Mouse (Mus musculus) adrenal gland, postnatal 25 days (tissue): Measurements from ENCODE around the gene Chrne. TPM values are rescaled to one million over a fixed set of nuclear protein-coding genes. Genes with fewer than 3 reads are reported as not detected.
A peak's percentile ranks its signal among the peaks of the same experiment; 100 is the strongest.

Experiments
- DNase-seq: peaks from one replicate; pipeline ENCODE4 v3.0.0; 2021; ENCODE audit warnings: mixed read lengths
- total RNA-seq: library from RNA; stranded (reverse); gene quantifications from 2 replicates; pipeline ENCODE4 v1.2.3, GENCODE M21; 2021

The Chrne gene
- total RNA-seq, 1 experiment from 2014 or later: not detected

GRCm38 (mm10) chr11:70652029-70652883 lies 33.2 kb upstream of the Chrne start:
- no peak for DNase-seq

GRCm38 (mm10) chr11:70651391-70651790 lies 32.4 kb upstream of the Chrne start:
- DNase-seq: peak; percentile 57

GRCm38 (mm10) chr11:70650322-70651175 lies 31.5 kb upstream of the Chrne start:
- no peak for DNase-seq

DNA sequence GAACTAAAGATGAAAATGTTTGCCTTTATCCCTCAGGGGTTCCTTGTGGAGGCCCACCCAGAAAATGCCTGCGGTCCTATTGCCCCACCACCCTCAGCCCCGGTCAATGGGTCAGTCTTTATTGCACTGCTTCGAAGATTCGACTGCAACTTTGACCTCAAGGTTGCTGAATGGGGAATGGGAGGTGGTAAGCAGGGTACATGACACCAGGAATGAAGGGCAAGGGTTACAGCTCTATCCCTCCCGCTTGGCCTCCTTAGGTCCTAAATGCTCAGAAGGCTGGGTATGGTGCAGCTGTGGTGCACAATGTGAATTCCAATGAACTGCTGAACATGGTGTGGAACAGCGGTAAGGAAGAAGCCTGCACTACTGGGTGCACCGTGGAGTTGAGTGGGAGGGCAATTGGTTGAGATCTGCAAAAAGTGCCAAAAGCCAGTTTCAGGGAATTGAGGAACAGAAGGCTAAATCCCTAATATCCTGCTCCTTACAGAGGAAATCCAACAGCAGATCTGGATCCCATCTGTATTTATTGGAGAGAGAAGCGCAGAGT lies 30.2 kb upstream of the Chrne start:
- DNase-seq: no peak

DNA sequence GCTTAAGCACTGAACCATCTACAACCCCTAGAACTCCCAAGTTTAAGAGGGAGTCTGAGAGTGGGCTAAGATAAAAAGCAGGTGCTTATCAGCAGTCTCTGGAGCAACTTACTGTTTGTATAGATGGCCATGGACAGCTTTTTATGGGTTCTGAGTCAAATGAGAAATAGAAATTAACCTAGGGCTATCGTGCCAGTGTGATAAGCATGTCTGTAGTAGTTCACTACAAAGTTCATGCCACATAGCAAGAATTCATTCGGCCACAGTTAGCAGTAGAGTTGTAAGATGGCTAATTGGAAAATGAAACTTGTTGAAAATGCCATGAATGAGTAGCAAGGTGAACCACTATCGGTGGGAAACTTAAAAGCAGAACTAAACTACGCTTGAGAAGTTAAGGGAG lies 29.5 kb upstream of the Chrne start:
- no peak for DNase-seq

DNA sequence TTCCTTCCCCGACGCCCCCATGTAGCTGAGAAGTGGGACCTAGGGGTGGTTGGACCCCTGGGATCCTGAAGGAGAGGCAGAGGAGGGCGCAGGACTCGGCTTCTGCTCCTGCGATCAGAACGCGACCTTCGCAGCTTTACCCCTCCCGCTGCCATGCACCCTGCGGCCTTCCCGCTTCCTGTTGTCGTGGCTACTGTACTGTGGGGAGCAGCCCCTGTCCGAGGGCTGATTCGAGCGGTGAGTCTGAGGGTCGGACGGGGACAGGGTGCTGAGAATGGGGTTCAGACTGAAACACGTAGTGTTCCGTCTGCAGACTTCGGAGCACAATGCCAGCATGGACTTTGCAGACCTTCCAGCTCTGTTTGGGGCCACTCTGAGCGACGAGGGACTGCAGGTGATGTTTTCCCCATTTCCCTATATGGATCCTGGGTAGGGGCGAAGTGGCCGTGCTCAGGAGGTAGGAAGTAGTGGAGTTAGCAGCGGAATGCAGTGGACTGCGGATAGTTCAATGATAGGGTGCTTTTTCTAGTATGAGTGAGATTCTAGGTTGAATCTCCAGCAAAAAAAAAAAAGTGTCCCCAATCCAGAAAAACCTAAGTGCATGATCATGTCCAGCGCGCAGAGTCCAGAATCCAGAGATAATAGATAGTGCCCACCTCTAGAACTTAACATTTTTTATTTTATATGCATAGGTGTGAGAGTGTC lies 28.9 kb upstream of the Chrne start:
- DNase-seq: no peak

GRCm38 (mm10) chr11:70646691-70647650 lies 28.0 kb upstream of the Chrne start, which contains the start of the genes Rnf167 and Slc25a11:
Rnf167 (plus strand) TSS chr11:70647235.
Slc25a11 (minus strand) TSS chr11:70647479.
- DNase-seq: peak; percentile 93

DNA sequence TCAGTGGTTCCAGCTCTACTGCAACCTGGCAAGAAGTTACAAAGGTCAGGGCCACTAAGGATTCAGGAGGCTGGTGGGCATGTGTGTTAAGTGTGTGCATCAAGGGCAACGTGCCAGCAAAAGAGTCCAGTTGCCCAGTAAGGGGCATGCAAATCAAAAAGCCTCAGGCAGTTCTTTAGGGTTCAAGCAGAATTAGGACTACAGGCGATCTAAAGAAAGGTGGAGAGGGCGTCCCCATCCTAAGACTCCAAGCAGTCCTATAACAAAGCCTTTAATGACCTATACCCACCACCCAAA lies 27.2 kb upstream of the Chrne start:
- no peak for DNase-seq

DNA sequence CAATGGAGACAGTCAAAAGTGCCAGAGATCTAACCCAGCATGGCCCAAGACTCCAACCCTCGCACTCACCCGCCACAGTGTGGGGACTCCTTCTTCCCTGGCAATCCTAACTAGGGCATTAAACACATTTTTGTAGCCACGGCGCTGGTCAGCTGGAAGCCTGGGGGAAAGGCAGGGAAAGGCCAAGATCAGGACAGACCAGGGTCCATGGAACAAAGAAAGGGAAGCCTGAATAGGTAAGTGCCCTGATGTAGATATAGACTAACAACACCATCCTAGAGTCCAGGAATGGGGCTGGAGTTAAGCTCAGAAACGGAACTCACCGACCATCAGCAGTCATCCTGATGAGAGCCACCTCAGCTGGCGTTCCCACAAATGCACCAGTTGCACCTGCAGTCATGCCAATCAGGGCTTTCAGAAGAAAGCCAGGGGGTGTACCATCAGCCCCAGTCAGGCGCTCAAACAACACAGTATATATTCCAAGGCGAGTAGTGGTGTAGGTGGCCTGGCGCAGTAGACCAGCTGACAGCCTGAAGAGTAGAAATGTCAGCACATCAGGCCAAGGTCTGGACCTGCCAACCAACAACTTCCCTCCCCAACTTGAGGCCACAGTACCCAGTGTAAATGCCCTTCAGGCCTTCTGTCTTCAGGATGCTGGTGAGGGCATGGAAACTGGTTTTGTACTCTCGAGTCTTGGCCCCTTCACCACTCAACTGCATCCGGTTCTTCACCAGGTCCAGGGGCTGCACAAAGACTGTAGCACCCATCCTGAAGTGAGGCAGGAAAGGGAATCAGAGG lies 26.6 kb upstream of the Chrne start:
- no peak for DNase-seq

DNA sequence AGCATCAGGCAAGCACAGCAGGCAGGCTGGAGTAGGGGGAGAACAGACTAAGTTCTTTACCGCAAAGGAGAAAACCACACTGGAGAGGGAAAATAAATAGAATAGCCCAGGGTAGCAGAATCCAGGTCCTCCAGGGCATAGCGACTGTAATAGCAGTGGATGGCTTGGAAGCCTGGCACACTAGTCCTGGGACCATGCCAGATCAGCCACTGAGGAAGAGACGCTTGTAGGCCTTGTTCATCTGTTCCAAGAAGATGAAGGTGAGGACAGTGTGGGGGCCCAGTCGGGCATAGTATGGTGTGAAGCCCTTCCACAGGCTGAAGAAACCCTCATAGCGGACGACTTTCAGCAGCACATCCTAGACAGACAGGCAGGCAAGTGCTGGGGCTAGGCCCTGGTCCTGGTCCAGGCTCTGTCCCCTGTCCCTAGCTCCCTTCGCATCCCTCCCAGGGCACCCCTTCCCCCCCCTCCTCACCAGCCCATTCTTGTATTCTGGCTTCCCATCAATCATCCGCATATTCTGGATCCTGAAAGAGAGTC lies 25.6 kb upstream of the Chrne start:
- no peak for DNase-seq

GRCm38 (mm10) chr11:70643051-70643450 lies 24.0 kb upstream of the Chrne start:
- no peak for DNase-seq

DNA sequence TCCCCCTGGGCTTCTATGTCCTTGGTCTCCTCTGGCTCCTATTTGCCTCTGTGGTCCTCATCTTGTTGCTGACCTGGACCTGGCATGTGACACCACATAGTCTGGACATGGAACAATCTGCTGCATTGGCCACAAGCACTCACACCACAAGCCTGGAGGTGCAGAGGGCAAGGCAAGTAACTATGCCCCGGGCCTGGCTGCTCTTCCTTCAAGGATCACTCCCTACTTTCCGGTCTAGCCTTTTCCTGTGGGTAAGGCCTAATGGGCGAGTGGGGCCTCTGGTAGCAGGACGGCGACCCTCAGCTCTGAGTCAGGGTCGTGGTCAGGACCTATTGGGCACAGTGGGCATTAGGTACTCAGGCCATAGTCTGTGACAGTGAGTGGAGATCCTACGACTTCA lies 22.2 kb upstream of the Chrne start:
- DNase-seq: no peak

DNA sequence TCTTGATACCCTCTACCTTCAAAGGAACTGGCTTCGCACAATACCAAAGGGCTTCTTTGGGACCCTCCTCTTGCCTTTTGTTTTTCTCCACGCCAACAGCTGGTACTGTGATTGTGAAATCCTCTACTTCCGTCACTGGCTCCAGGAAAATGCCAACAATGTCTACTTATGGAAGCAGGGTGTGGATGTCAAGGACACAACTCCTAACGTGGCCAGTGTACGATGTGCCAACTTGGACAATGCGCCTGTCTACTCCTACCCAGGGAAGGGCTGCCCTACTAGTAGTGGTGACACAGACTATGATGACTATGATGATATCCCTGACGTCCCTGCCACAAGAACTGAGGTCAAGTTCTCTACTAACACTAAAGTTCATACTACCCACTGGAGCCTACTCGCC lies 21.0 kb upstream of the Chrne start:
- no peak for DNase-seq

DNA sequence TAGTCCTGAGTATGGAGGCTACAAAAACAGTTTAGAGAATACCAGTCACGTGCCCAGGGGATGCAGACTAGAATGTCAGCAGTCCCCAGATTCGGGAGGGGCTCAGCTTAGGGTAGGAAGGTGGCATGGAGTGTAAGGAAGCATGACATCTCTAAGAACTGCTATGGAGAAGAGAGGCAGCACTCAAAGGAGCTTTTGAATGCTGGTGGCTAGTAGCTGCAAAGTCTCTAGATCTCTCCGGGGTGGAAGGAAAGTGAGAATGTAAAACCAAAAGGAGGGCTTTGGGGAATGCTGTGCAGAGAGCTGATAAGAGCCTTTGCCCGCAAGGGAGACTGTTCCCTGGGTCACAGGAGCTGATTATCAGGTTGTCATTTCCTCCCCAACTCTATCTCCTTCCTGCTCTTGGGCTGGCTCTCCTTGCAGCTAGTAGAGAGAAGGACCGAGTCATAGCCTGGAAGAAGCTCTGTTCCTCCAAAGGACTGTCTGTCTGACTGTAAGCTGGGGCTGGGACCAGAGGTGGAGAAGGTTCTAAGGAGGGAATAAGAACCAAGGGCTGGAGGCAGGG lies 19.8 kb upstream of the Chrne start, which contains the start of gene Gp1ba:
Gene Gp1ba (plus strand): TSS at position 409 of the 565 bp plus-strand sequence.
- DNase-seq: no peak

- no peak for DNase-seq
These were observed 19.3 kb upstream of the Chrne start for GRCm38 (mm10) chr11:70638293-70638692.

- no peak for DNase-seq
These were observed 18.7 kb upstream of the Chrne start for GRCm38 (mm10) chr11:70637764-70638163.

- no peak for DNase-seq
These were observed 16.6 kb upstream of the Chrne start for GRCm38 (mm10) chr11:70635601-70636000.

DNA sequence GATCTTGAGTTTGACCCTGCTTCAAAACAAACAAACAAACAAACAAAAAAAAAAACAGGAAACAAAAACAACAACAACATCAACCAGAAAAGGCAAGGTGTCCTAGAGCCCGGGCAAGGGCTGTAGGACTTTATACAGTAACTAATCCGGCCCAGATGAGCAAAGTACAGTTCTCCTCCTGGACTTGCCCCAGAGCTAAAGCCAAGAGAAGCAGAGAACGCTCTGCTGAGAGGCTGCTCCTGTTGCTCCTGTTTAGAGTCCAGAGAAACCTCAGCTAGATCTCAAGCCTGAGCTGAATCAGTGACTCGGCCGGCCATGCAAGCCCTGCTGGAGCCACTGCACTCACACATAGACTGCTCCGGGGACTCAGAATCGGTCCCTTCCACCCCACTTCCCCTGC lies 11.1 kb upstream of the Chrne start:
- no peak for DNase-seq

GRCm38 (mm10) chr11:70629557-70629956 lies 10.5 kb upstream of the Chrne start:
- DNase-seq: no peak

DNA sequence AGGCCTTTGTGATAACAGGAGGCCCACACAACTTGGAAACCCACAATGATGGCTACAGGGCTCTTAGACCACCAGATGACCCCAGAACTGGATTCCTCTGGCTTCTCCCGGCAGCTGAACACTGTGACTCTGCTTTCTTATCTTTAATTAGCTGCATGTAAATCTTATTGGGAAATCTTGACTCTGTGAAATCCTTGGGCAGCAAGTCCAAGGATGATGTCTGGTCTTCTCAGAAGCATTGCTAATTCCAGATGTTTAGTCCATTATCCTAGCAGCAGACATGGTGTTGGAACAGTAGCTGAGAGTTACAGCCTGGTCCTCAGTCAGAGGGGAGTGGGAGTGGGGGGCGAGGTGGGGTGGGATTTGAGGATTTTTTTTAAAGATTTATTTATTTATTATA lies 9.4 kb upstream of the Chrne start:
- no peak for DNase-seq
